Mouse (Mus musculus) heart, embryonic 12.5 days (tissue): ENCODE measurements around the gene Zbtb5. TPM values are rescaled to one million over a fixed set of nuclear protein-coding genes. Genes with fewer than 3 reads are reported as not detected.

ENCODE experiments used
- ATAC-seq: fragments of 200-750 bp; cut with Nextera tagmentation; 2 replicates; pipeline ENCODE4 v1.8.0; 2017; ENCODE audit warnings: moderate TSS enrichment, moderate library complexity; ENCODE audit not compliant: insufficient number of reproducible peaks, low FRiP score
- H3K27ac ChIP-seq: fragments of 300-500 bp; sonication (generic); 2 replicates; pipeline ENCODE4 v1.5.1; 2016; ENCODE audit warnings: mild to moderate bottlenecking, moderate library complexity; ENCODE audit not compliant: poor library complexity, severe bottlenecking
- H3K27me3 ChIP-seq: fragments of 300-500 bp; sonication (generic); replicated peaks from 2 replicates; pipeline ENCODE4 v1.6.1; 2016; ENCODE audit warnings: mild to moderate bottlenecking, moderate library complexity
- H3K36me3 ChIP-seq: fragments of 300-500 bp; sonication (generic); 2 replicates; pipeline ENCODE4 v1.6.1; 2016; ENCODE audit warnings: mild to moderate bottlenecking, moderate library complexity
- H3K4me1 ChIP-seq: fragments of 300-500 bp; sonication (generic); replicated peaks from 2 replicates; pipeline ENCODE4 v1.6.1; 2016; ENCODE audit warnings: mild to moderate bottlenecking
- H3K4me2 ChIP-seq: fragments of 300-500 bp; sonication (generic); 2 replicates; pipeline ENCODE4 v1.6.1; 2016; ENCODE audit warnings: mild to moderate bottlenecking, moderate library complexity
- H3K4me3 ChIP-seq: fragments of 300-500 bp; sonication (generic); 2 replicates; pipeline ENCODE4 v1.5.1; 2016; ENCODE audit warnings: mild to moderate bottlenecking
- H3K9ac ChIP-seq: fragments of 300-500 bp; sonication (generic); 2 replicates; pipeline ENCODE4 v1.6.1; 2016; ENCODE audit warnings: mild to moderate bottlenecking, moderate library complexity
- H3K9me3 ChIP-seq: fragments of 300-500 bp; sonication (generic); replicated peaks from 2 replicates; pipeline ENCODE4 v1.6.1; 2016; ENCODE audit warnings: mild to moderate bottlenecking, moderate library complexity
- WGBS: fragments of 180-500 bp; shearing (Covaris S2); methylation state at CpG from one replicate; pipeline ENCODE4 v1.1.7; 2016; 5-methylcytosine and 5-hydroxymethylcytosine counted together
- polyA plus RNA-seq: library from polyadenylated mRNA; unstranded; fragments of >200 nt; fragmentation: Nextera tagmentation; extraction: Ambion mirVana; gene quantifications from 2 replicates; pipeline ENCODE4 v1.2.1, GENCODE M21; 2016

Zbtb5 gene
- polyA plus RNA-seq, 1 experiment from 2014 or later = 20.4 TPM

DNA sequence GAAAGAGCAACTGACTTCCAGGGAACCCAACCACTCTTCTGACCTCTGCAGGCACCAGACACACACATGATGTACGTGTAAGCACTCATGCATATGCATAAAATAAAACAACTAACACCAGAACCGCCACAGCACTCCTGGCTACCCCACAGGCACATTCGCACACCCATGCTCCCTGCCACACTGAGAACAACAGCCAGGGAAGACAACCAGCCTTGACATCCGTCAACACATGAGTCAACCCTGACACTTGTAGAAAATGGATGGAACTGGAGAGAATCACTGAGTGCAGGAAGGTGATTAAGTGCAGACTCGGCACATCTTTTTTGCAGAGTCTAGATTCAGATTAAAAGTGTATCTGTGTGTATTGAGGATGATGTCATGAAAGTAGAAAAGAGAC, 24.4 kb upstream of the Zbtb5 start:
- Histone ChIP-seq H3K36me3 (peaks cover 58% of the 10 kb centered on the region), H3K4me3 (no peak overlapping the region), H3K9ac (no peak overlapping the region), H3K4me2 (no peak overlapping the region), H3K9me3 (no peaks in the 10 kb centered on the region), H3K4me1 (peaks cover 24% of the 10 kb centered on the region), H3K27me3 (no peaks in the 10 kb centered on the region), H3K27ac (no peak overlapping the region)
- ATAC-seq = no peak
- WGBS = 80% methylated on average over 5 of the region's 5 CpGs

DNA sequence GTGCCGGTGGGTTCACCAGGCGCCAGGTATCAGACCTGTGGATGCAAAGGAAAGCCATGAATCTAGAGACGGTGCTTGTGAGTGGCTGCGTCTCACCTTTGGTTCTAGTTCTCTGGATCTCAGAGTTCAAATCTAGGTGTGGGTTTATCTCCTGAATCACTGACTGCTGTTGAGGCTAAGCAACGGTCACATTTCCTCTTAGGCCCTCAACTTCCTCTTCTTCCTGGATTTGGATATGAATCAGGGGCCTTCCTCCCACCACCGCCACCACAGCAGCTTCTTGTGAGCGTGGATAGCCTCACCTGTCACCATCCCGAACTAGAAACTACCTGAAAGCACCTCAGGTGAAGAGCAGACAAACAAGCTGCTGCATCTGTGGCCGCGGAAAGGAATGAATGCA, 23.8 kb upstream of the Zbtb5 start:
- no peak overlapping the region for H3K4me3 ChIP-seq
- H3K4me1 ChIP-seq = peaks cover 24% of the 10 kb centered on the region
- no peaks in the 10 kb centered on the region for H3K27me3 ChIP-seq
- peaks cover 58% of the 10 kb centered on the region for H3K36me3 ChIP-seq
- H3K27ac ChIP-seq = no peak overlapping the region
- no peaks in the 10 kb centered on the region for H3K9me3 ChIP-seq
- no peak overlapping the region for H3K4me2 ChIP-seq
- no peak overlapping the region for H3K9ac ChIP-seq
- 82% methylated on average over 10 of the region's 10 CpGs for WGBS
- no peak for ATAC-seq

DNA sequence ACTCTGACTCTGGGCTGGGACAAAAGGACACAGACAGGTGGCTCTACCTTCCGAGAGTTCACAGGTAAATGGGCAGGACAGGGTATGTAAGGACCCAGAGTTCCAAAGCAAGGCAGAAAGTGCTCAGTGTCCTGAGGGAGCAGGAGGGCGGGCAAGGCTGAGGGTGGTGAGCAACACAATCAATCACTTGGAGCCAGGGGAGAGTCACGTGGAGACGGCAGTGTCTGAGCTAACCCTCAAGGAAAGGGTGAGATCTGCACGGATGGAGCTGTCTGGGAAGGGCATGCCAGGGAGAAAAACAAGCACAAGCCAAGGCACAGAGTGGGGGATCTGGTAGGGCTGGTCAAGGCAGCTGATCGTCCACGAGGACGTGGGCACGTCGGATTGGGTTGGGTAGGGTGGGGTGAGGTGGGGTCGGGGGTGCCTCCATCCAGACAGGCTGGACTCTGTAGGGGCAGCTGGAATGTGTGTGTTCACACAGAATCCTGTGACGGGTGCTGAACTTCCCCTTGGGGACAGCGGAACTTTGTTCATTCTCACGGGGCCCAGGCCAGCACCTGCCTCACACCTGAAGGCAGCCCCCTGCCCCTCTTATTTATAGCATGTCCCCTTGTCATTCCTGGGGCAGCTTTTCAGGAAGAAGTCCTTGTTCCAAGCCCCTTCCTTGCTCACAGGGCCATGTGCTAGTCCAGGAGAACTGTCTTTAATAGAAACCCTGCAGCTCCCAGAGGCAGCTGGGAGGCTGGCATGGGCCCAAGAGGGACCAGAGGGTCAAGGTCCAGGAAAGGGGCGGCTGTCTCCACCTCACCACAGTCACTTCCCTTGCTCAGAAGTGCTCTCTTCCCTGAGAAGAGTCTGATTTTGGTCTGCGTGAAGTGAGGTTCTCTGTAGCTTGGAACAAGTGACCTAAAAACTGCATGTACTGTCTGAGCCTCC, 22.7 kb upstream of the Zbtb5 start:
- Histone ChIP-seq H3K4me1 (peaks cover 24% of the 10 kb centered on the region), H3K4me2 (no peak overlapping the region), H3K4me3 (no peak overlapping the region), H3K36me3 (peaks cover 58% of the 10 kb centered on the region), H3K9me3 (no peaks in the 10 kb centered on the region), H3K27ac (peak overlapping the region; percentile 34), H3K9ac (peak overlapping the region; percentile 3; the same call in 1 of the 2 replicates), H3K27me3 (no peaks in the 10 kb centered on the region)
- ATAC-seq = no peak
- 62% methylated on average over 15 of the region's 16 CpGs for WGBS

DNA sequence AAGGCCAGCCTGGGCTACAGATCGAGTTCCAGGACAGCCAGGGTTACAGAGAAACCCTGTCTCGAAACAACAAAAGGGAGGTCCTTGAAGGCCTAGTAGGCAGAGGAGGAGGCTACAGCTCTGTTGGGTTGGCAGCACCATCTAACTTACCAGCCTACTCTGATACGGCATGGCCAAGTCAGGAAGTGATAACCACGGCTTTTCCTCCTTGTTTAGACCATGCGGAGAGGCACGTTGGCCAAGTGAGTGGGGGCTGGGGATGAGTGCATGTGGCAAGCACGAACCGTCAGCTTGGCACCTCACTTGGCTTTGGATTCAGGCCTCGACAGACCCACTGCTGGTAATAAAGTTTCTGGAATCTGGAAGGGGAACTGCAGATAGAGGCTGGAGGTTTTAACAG, 20.4 kb upstream of the Zbtb5 start:
- WGBS = 82% methylated on average over 9 of the region's 9 CpGs

DNA sequence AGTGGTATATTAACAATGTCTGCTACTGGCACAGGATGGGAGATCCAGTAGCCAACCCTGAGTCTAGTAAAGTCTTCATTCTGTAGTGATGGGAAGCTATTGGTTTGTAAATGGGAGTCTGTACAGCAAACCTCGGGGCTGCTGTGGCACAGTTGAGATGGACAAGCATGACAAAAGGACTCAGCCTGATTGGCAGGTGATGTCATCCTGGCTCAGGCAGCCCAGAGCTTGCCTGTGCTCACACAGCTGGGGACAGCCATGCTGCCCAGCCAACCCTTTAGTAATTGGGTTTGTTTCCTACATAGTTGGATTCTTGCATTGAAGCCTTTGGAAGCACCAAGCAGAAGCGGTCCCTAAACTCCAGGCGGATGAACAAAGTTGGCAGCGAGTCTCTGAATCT, 14.2 kb upstream of the Zbtb5 start:
- no peak for ATAC-seq
- WGBS = 91% methylated on average over 4 of the region's 4 CpGs
- Histone ChIP-seq H3K4me2 (no peak overlapping the region), H3K4me3 (no peak overlapping the region), H3K27me3 (no peaks in the 10 kb centered on the region), H3K27ac (no peak overlapping the region), H3K9ac (no peak overlapping the region), H3K9me3 (no peaks in the 10 kb centered on the region), H3K4me1 (no peaks in the 10 kb centered on the region), H3K36me3 (peaks cover 80% of the 10 kb centered on the region)

More for the DNA sequence above, 20.4 kb upstream of the Zbtb5 start:
- H3K4me2 ChIP-seq = no peak overlapping the region
- H3K4me1 ChIP-seq = peaks cover 22% of the 10 kb centered on the region
- H3K9me3 ChIP-seq = no peaks in the 10 kb centered on the region
- no peak overlapping the region for H3K4me3 ChIP-seq
- peaks cover 77% of the 10 kb centered on the region for H3K36me3 ChIP-seq
- no peaks in the 10 kb centered on the region for H3K27me3 ChIP-seq
- ATAC-seq = no peak
- H3K27ac ChIP-seq = no peak overlapping the region
- no peak overlapping the region for H3K9ac ChIP-seq

DNA sequence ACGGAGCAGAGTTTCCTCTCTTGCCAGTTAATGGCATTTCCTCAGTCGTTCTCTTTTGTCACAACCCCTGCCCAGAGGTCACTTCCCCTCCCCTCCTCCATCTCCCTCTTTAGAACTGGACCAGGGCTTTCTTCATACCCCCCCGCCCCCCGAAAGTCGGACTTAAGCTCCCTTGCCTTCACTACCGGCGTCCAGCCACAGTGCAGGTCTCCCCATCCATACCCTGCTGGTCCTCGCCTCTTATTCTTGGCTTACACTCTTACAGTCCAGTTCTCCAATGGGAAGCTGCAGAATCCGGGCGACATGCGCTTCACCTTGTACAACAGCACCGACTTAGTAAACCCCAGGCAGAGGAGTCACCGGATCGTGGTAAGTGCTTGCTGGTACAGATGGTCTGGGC, 6.8 kb upstream of the Zbtb5 start:
- peak overlapping the region; percentile 79 for H3K9ac ChIP-seq
- peak overlapping the region; percentile 83 for H3K4me3 ChIP-seq
- peaks cover 16% of the 10 kb centered on the region for H3K4me1 ChIP-seq
- no peak for ATAC-seq
- H3K4me2 ChIP-seq = peak overlapping the region; percentile 97
- peaks cover 19% of the 10 kb centered on the region for H3K36me3 ChIP-seq
- 0 out of 2 replicates have a peak overlapping the region, but pooled peaks have one; percentile 12 for H3K27ac ChIP-seq
- no peaks in the 10 kb centered on the region for H3K9me3 ChIP-seq
- 1% methylated on average over 14 of the region's 14 CpGs for WGBS
- H3K27me3 ChIP-seq = no peaks in the 10 kb centered on the region

- peak; percentile 95 for ATAC-seq
- 0 out of 2 replicates have a peak within 1 kb of the TSS, but pooled peaks have one; percentile 12 for H3K27ac ChIP-seq
- H3K9ac ChIP-seq = peak within 1 kb of the TSS; percentile 79
- H3K4me3 ChIP-seq = peak within 1 kb of the TSS; percentile 83
- H3K4me2 ChIP-seq = peak within 1 kb of the TSS; percentile 97
- H3K27me3 ChIP-seq = no peaks in the 10 kb centered on the region
- H3K9me3 ChIP-seq = no peaks in the 10 kb centered on the region
- H3K36me3 ChIP-seq = peaks cover 14% of the 10 kb centered on the region
- H3K4me1 ChIP-seq = peaks cover 19% of the 10 kb centered on the region
- under 1% methylated on average over 29 of the region's 29 CpGs for WGBS
Measured at GRCm38 (mm10) chr4:45018452-45018980, 6.3 kb upstream of the Zbtb5 start, which contains the start of gene Polr1e. TSS of gene Polr1e (plus strand) at chr4:45018583.

- WGBS = 6% methylated on average over 3 of the region's 3 CpGs
- no peak overlapping the region for H3K27ac ChIP-seq
- no peaks in the 10 kb centered on the region for H3K27me3 ChIP-seq
- H3K4me1 ChIP-seq = peaks cover 27% of the 10 kb centered on the region
- H3K36me3 ChIP-seq = no peaks in the 10 kb centered on the region; the same call in 1 of the 2 replicates
- H3K4me2 ChIP-seq = no peak overlapping the region
- no peak overlapping the region for H3K9ac ChIP-seq
- H3K4me3 ChIP-seq = no peak overlapping the region
- ATAC-seq = no peak
- H3K9me3 ChIP-seq = no peaks in the 10 kb centered on the region
Measured at GRCm38 (mm10) chr4:45015615-45016014, 3.4 kb upstream of the Zbtb5 start.

DNA sequence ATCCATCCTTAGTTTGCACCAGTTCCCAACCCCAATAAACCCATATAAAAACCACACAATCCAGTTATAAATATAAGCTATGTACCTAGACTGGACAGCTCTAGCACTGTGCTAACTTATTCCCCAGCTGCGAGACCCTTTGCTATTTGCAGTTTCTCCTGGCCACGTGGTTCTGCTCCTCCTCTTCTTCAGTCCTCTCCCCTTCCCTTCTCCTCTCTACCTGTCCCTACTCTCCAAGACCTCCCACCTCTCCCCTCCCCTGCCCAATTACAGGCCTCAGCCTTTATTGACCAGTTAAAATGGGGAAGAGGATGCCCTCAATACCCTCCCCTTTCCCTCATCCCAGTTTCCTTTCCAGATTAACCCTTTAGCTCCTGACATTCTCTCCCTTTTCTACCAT, 1.3 kb upstream of the Zbtb5 start:
- Histone ChIP-seq H3K27me3 (no peaks in the 10 kb centered on the region), H3K4me2 (peak overlapping the region; percentile 89), H3K9ac (peak overlapping the region; percentile 34; the same call in 1 of the 2 replicates), H3K27ac (peak overlapping the region; percentile 90; the same call in 1 of the 2 replicates), H3K9me3 (no peaks in the 10 kb centered on the region), H3K36me3 (no peaks in the 10 kb centered on the region), H3K4me3 (peak overlapping the region; percentile 79), H3K4me1 (peaks cover 21% of the 10 kb centered on the region)
- WGBS = 7% methylated on average over 2 of the region's 2 CpGs
- no peak for ATAC-seq

GRCm38 (mm10) chr4:45013031-45013431, 819 bp upstream of the Zbtb5 start:
- Histone ChIP-seq H3K27me3 (no peaks in the 10 kb centered on the region), H3K36me3 (no peaks in the 10 kb centered on the region), H3K4me1 (peaks cover 21% of the 10 kb centered on the region), H3K9ac (peak overlapping the region; percentile 80), H3K27ac (peak overlapping the region; percentile 90), H3K9me3 (no peaks in the 10 kb centered on the region), H3K4me3 (peak overlapping the region; percentile 79), H3K4me2 (peak overlapping the region; percentile 89)
- 2% methylated on average over 13 of the region's 13 CpGs for WGBS
- no peak for ATAC-seq

GRCm38 (mm10) chr4:45011581-45012104, 569 bp downstream of the Zbtb5 start:
- Histone ChIP-seq H3K27ac (peak overlapping the region; percentile 95), H3K9ac (peak overlapping the region; percentile 88), H3K27me3 (no peaks in the 10 kb centered on the region), H3K4me2 (peak overlapping the region; percentile 85), H3K9me3 (no peaks in the 10 kb centered on the region), H3K36me3 (no peaks in the 10 kb centered on the region), H3K4me3 (peak overlapping the region; percentile 79), H3K4me1 (peaks cover 21% of the 10 kb centered on the region)
- WGBS = under 1% methylated on average over 31 of the region's 31 CpGs
- peak; percentile 62 for ATAC-seq
